Mouse (Mus musculus): ENCODE measurements around the gene Vasp.

The Vasp gene

GRCm38 (mm10) chr7:19270509-19271237 is 944 bp downstream of the Vasp start:
- peak; percentile 47 for DNase-seq (ENCODE audit: low spot score)

GRCm38 (mm10) chr7:19269721-19270441 is 1.7 kb downstream of the Vasp start:
- DNase-seq (ENCODE audit: low spot score), result peak; percentile 69

- DNase-seq (ENCODE audit: low spot score), result peak; percentile 29
Measured at GRCm38 (mm10) chr7:19268993-19269681, 2.5 kb downstream of the Vasp start.

DNA sequence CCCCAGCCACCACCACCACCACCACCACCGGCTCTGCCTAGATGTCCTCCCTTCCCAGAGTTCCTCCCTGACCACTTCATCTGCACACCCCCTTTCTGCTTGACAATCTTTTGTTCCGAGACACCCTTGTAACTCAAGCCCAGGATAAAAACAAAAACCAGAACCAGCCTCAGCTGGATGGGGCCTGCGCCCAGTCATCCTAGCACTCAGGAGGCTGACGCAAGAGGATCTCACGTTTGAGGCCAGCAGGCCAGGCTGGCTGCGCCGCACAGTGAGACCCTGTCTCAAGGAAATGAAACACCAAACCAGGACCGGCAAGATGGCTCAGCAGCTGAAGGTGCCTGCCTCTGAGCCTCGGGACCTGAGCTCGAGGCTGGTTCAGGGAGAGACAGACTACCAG is 4.6 kb downstream of the Vasp start:
- no peak for DNase-seq (ENCODE audit: low spot score)

DNA sequence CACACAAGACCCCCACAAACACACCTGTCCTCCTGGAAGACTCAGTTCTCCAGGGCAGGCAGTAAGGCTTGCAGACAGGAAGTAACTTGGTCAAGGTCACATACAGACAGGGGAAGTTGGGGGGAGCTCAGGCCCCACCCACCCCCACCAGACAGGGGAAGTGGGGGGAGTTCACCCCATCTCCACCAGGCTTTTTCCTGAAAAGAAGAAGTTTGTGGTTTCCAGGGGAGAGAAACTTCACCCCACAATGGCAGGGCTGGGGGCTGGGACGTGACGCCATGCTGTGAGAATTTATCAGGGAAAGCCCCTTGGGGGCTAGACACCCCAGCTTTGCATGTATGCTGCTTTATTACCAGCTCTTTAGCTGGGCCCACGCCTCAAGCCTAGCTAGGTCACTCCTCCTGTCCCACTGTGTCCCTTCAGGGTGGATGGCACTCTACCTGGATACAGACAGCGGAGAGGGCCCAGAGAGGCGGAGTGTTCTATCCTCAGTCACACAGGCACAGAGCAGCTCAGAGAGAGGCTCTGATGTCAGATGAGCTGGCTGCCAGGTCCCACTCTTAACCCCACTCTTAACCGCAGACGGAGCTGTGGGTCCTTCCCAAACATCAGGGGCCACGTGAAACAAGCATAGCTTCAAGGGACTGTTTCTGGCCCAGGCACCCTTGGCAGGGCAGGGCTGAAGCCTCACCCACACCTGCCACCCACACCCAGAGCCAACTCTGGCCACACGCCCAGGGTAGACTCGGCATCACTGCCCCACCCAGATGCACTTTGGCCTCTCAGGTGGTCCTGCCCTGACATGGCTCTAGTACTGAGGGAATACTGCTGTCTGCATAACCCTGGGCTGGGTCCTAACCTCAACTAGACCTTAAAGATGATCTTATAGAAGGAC is 5.4 kb downstream of the Vasp start:
- DNase-seq (ENCODE audit: low spot score), result no peak

GRCm38 (mm10) chr7:19265147-19265546 is 6.5 kb downstream of the Vasp start:
- DNase-seq (ENCODE audit: low spot score), result no peak

DNA sequence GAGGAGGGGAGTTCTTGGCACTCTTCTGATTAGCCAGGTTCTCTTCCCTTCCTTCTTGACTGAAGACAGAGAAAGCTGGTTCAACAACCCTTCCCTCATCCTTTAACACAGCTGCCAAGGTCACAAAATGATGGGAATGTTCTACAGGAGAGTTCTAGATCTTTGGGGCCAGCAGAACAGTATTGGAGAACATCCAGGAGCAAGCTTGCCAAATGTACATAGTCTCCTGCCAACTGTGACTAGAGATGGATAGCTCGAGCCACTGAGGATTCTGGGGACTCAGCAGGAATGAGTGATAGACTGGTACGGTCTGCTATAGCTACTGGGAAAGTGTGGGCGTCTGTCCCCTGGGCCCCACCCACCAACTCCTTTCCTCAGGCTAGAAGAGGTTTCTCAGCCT is 13.3 kb downstream of the Vasp start:
- no peak for DNase-seq (ENCODE audit: low spot score)

GRCm38 (mm10) chr7:19257390-19258022 is 14.1 kb downstream of the Vasp start:
- peak; percentile 81 for DNase-seq (ENCODE audit: low spot score)

- no peak for DNase-seq (ENCODE audit: low spot score)
Measured at GRCm38 (mm10) chr7:19256567-19256966, 15.1 kb downstream of the Vasp start.

GRCm38 (mm10) chr7:19255395-19255794 is 16.2 kb downstream of the Vasp start:
- no peak for DNase-seq (ENCODE audit: low spot score)

DNA sequence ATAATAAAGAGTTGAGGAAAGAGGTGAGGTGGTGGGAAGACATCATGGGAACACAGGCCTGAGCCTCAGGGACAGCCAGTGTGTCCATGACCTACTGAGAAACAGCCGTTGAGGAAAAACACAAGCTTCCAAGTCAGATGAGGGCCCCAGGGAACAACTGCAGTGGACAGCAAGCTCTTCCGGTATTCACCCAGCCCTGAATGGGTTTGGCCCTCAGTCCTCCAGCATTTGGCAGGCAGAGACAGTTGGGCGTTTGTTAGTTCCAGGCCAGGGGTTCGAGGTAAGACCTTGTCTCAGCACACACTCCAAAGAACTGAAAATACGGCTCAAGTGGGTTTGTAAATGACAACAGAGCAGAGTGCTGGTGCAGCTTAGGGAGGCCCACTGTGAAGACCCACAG is 18.2 kb downstream of the Vasp start:
- DNase-seq (ENCODE audit: low spot score), result no peak

DNA sequence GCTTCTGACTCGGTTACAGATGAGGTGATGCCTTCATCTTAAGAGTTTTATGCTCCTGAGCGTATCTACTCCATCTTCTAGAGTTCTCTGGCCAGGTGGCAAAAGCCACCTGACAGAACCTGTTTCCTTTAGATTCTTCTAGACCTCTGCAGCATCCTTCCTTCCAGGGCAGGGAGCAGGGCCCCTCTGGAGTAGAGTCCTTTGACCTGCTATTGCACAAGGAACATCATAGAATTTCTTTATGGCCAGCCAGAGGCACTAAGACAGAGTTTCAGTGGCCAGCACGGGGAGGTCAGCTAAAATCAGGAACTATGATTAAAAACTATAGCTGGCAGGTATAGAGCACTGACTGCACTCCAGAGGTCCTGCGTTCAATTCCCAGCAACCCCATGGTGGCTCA is 19.5 kb downstream of the Vasp start:
- no peak for DNase-seq (ENCODE audit: low spot score)

- DNase-seq (ENCODE audit: low spot score), result no peak
Measured at GRCm38 (mm10) chr7:19247511-19247910, 24.1 kb downstream of the Vasp start.

GRCm38 (mm10) chr7:19246855-19247254 is 24.8 kb downstream of the Vasp start:
- DNase-seq (ENCODE audit: low spot score), result no peak

- DNase-seq (ENCODE audit: low spot score), result no peak
Measured at GRCm38 (mm10) chr7:19245083-19245482, 26.5 kb downstream of the Vasp start.

DNA sequence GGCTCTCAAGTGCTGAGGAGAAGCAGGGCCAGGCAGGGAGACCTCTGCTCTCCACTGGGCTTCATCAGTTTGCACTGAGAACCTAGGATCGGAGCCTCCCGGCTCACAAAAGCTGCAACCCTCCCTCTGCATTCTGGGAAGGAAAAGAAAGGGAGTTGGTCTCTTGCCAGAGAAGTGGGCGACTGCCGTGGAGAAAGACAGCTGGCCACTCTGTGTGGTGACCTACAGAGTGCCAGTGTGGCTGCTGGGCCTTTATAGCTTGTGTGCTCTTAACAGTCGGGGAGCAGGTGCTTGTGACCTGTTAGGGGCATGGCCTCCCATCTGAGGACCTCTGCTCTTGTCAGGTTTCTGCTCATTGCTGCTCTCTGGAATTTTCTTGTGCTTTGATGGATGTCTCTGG is 27.8 kb downstream of the Vasp start:
- no peak for DNase-seq (ENCODE audit: low spot score)

- DNase-seq (ENCODE audit: low spot score), result no peak
Measured at GRCm38 (mm10) chr7:19242005-19242404, 29.6 kb downstream of the Vasp start.

- no peak for DNase-seq (ENCODE audit: low spot score)
Measured at GRCm38 (mm10) chr7:19240905-19241463, 30.6 kb downstream of the Vasp start.

- DNase-seq (ENCODE audit: low spot score), result no peak
Measured at GRCm38 (mm10) chr7:19239986-19240385, 31.6 kb downstream of the Vasp start.

DNA sequence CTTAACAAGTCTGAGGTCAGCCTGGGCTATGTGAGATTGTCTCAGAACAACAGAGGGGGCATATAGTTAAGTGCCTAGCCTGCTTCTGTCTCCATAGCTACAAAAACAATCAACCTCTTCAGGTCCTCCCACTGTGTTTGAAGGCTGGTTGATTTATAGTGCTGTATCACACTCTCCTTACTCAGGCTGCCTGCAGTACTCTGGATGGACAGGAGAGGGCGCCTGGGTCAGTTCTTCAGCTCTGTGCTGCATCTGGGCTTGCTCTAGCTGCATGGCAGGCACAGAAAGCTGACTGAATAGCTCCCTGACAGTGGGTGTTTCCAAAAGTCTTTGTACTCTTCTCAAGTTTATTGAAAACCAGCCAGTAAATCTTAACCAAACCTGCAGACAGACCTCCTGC is 32.2 kb downstream of the Vasp start:
- DNase-seq (ENCODE audit: low spot score), result peak; percentile 94

- DNase-seq (ENCODE audit: low spot score), result no peak
Measured at GRCm38 (mm10) chr7:19238344-19238743, 33.3 kb downstream of the Vasp start.
